Comparison of ENCODE assay signal across 1 mouse cellular context in the genomic region with DNA sequence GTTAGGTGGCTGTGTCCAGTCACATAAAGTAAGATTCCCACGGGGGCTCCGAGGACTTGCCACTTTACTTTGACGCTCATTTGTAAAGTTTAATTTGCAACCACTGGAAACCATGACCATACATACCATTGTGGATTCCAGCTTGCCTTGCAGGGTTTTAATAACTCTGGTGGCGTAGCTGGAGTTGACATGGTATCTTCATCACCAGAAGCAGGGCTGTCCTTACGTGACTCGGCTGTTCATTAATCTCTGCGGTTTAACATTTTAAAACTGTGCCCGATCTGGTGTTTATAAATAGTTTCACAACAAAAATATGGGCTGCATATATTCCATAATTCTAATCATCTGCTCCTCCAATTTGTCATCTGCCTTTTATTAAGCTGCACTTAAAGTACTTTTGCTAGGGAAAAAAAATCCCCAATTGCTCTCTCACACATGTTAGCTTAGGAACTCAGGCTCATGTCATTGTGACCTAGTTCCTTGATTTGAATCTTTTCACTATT.
TF ChIP-seq lines count a peak whose summit lies in the region.

No protein-coding gene starts in this region.

TF ChIP-seq in myocyte, 11 proteins besides CTCF, POLR2A, EP300 and RAD21:
- TF ChIP-seq USF1 (IDR thresholded peaks at IDR 0.05; ENCODE audit: low read depth) (no peak), CEBPB (IDR thresholded peaks at IDR 0.05; ENCODE audit: insufficient read depth, poor library complexity, severe bottlenecking) (no peak)
